Mouse (Mus musculus): ENCODE measurements around the gene Kctd12b.
"Not testable (repeated sequence)": the region's sequence is repeated elsewhere in the genome, so short reads cannot be mapped to it uniquely, and the experiment has no call there.

The Kctd12b gene

DNA sequence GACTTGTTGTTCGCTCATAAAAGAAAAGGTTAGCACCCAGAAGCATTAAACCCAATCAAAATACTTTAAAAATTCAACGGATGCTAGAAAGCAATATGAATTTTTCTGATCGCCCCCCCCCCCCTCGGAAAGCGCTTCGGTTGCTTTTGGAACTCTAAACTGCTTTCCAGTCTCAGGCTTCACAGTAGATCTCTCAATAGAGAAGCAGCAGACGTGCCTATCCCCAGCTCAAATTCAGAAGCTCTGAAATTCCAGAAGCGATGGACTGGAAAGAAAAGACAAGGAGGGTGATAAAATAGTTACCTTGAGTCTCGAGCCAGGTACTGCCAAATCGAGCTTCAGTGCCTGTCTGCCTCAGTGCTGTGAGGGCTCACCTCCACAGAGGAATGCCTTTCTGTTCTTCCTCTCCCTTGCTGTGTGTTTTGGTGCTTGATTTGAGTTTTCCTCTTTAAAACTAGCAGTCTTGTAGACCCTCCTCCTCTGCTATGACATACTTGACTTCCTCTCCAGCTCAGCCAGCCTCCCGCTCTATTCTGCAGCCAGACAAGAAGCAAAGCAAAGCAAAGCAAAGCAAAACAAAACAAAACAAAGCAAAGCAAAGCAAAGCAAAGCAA is at the start of gene Kctd12b:
Gene Kctd12b (minus strand): TSS at position 610 of the 614 bp plus-strand sequence.
- peak in 1 of 2 experiments; percentile 3 for DNase-seq (ENCODE audit: low spot score in 2 of 2)

DNA sequence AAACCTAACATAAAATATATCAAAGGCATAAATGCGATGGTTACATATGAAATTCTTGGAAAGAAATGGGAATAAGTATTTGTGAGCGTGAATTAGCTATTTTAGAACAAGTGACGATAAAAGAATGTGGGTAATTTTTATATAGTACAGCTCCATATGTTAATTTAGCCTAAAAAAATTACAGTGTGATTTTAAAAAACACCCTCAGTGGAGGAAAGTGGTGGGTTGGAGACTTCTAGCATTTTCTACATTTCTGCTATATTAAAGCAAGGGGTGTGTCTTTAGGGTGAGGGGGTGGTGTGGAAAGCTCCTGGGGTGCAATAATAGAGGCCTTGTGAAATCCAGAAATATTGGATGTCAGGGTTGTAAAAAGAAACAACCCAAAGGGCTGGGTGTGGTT is 46.3 kb upstream of the Kctd12b start:
- DNase-seq (ENCODE audit: low spot score in 2 of 2): no peak

DNA sequence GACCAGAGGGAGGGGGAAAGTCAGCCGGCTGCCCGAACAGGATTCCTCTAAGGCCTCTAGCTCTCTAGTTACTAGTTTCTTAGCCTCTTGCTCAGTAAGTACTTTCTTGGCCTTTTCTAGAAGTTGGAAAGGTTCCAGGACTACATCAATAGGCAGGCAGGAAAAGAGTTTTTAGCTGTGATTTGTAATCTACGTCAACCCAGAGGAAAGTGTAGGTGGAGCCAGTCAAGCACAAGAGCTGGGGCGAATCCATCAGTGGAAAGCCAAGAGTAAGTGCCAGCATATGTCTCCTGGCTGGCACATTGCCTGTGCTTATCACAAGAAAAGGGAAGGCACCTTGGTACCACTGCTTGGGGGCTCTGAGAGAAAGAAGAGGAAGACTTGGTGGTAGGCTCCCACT is 39.5 kb upstream of the Kctd12b start:
- DNase-seq (ENCODE audit: low spot score in 2 of 2): no peak

DNA sequence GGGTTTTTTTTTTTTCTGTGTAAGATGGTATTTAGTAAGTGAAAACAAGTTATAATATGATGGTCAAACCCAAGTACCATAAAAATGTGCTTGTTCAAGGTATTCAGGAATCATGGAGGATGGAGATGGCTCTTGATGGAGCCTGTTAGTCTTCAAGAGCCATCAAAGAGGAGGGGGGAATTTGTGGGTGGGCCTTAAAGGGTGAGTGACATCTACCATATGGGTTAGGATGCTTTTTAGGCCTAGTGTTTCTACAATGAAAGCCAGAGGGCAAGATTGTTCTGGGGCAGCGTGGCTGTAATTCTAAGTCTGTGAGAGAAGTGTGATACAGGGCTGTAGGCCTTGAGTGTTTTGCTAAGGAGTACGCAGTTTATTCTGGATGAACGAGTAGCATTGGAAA is 28.2 kb upstream of the Kctd12b start:
- no peak for DNase-seq (ENCODE audit: low spot score in 2 of 2)

DNA sequence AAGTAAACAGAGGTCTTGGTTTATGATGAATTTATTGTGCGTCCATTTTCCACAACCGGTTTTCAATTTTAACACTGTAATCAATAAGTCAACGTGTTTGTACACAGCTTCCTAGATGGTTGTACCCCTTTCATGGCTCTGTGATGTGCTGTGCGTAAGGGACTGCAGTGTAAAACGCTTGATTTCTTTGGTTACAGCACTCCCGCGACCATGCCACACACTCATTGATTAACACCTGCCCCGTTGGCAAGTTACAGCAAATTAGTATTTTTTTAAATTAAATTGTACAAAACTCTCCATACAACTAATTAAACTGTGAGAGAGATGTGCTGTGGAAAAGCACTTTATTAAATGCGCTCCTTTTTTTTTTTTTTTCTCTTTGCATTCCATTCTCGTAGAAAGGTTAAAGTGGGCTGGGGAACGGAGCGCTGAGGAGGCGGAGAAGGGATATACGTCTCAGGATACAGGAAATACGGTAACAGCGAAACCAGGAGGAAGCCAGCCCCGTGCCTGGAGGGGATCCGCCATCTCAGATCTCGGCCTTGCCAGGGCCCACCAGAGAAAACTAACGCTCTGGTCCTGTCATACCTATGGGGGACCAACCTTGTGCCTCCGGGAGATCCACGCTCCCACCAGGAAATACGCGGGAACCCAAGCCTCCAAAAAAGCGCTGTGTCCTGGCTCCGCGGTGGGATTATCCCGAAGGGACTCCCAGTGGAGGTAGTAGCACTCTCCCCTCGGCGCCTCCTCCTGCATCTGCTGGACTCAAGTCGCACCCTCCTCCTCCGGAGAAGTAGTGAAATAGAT is 27.1 kb upstream of the Kctd12b start, which contains the start of gene Nbdy:
Gene Nbdy (plus strand): TSS at position 481 of the 807 bp plus-strand sequence.
- DNase-seq (ENCODE audit: low spot score in 2 of 2): peak; percentile 14 to 18

DNA sequence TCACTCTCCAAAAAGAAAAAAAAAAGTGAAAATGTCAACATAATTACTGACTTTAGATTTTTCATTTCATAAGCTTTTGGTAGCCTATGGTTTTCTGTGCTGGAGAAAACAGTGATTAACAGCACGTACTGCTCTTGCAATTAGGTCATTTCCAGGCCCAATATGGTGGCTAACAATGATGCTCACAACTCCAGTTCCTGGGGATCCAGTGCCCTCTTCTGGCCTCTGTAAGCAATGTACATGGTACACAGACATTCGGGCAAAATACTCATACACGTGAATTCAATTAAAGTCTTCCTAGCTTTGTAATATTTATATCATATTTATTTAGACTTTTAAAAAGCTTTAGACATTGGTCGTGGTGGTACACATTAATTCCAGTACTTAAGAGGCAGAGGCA is 23.4 kb upstream of the Kctd12b start:
- DNase-seq (ENCODE audit: low spot score in 2 of 2): no peak

DNA sequence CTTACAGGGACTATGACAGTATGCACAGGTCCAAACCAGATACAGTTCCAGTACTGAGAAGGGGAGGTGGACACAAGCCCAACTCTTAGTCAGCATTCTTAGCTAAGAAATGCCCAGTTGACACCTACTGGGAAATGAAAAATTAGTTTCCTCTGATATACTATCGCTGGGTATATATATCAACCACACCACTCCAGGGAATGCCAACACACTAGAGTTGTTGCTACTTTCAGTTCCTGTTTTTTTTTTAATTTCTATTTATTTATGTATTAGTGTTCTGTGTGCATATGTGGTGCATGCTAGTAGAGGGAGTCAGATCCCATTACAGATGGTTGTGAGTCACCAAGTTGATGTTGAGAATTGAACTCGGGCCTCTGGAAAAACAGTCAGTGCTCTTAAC is 20.5 kb upstream of the Kctd12b start:
- no peak for DNase-seq (ENCODE audit: low spot score in 2 of 2)

DNA sequence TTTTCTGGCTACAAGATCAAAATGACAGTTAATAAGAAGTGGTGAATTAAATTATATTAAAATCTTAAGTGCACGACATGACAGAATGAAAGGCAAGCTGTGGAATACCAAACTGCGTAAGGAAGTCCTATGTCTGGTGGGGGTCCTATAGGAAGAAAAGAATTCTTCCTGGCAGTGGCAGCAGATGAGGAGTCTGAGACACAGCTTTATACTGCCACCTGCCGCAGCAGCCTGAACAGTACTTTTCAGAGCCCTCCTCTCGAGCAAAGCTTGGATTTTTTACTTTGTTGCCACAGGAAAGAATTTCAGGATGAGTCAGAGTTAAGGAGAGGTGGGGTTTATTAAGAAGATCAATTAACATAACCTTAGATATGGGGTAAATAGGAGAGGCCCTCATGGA is 11.5 kb upstream of the Kctd12b start:
- no peak for DNase-seq (ENCODE audit: low spot score in 2 of 2)

DNA sequence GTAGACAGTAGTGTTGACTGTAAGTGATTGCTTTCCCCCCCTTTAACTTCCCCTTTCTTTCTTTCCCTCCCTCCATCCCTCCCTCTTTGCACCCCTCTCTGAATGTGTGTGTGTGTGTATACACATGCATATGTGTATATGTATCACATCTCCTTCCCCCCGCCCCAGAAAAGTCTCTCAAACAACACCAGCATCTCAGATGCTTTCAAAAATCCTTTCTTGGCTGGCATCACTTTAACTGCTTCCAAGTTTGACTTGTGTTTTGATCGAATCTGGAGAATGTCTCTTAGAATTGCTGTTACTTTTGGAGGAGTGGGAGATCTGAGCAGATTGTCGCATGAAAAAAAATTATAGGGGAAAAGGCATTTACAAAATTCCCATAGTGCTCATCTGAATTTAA is 4.3 kb upstream of the Kctd12b start:
- DNase-seq (ENCODE audit: low spot score in 2 of 2): no peak

DNA sequence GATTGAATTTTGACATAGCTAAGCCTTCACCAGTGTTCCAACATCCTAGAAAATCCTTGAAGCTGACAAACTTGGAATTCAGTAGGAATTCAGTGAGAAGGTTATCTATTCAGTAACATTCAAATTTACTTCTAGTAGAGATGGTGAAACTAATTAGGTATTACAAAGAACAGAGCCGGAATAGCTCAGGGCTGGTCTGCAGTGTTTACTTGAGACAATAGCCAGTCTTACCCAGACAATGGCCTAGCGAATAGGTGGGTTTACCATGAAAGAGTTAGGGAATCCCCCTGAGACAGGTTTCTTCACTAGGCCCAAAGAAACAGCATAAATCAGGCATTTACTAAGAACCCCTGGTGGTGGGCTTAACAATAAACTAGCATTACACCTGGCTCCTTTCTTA is 28.0 kb downstream of the Kctd12b start:
- DNase-seq (ENCODE audit: low spot score in 2 of 2): not testable (repeated sequence)

DNA sequence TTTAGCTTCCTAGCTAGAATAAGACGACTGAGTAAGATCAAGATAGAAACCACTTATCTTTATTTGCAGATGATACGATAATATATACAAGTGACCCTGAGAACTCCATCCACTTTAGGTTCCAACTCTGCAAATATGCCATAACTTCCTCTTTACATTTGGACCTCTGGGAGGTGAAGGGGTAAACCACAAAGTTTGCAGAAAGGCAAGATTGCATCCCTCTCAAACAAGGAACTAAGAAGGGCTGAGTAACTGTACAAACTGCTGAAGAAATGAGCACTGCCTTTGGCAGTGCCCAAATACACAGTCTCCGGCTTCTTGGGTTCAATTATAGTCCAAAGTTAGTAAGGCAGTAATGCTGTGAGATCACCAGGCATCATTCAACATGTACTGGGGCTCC is 31.3 kb downstream of the Kctd12b start:
- no peak for DNase-seq (ENCODE audit: low spot score in 2 of 2)

DNA sequence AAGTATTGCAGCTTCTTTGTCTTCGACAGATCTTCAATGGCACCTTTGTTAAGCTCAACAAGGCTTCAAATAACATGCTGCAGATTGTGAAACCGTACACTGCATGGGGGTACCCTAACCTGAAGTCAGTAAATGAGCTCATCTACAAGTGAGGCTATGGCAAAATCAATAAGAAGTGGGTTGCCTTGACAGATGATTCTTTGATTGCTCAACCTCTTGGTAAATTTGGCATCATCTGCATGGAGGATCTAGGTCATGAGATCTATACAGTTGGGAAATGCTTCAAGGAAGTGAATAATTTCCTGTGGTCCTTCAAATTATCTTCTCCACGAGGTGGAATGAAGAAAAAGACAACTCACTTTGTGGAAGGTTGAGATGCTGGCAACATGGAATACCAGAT is 39.2 kb downstream of the Kctd12b start:
- no peak for DNase-seq (ENCODE audit: low spot score in 2 of 2)

DNA sequence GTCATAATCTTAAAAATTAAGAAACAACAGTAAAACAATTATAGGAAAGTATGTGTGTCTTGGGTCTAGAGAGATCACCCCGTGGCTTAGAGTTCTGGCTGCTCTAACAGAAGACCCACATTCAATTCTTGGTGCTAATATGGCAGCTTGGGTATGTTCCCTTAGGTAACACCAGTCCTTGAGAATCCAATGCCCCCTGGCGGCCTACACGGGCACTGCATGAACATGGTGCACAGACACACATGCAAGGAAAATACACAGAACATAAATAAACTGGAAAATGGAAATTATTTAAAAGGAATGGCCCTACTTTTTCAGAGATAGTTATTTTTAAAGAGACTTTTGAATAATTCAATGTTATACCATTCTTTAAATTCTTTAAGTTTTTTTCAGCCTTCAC is 55.6 kb downstream of the Kctd12b start:
- peak in 1 of 2 experiments; percentile 5 for DNase-seq (ENCODE audit: low spot score in 2 of 2)

DNA sequence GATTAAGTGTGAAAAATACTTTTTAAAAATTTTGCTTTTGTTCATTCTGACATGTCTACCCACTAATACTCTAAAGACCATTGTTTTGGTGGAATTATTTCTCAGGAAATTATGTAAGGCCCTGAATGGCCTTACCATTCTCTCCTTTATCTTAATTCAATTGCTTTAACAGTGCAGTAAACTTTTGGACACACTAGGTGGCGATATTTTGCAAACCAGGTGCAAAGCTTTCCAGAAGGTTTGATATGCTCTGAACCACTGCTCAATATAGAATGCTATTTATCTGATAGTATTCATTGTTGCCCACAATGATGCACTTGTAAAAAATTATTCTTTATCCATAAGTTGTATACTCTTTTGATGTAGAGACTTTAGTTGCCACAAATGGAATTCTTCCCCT is 59.9 kb downstream of the Kctd12b start:
- peak in 1 of 2 experiments; percentile 3 for DNase-seq (ENCODE audit: low spot score in 2 of 2)
